Mouse (Mus musculus) heart, adult 11 months (tissue): ENCODE results near the gene Sys1.

Source experiments
- DNase-seq: peaks from one replicate; pipeline ENCODE4 v3.0.0; 2022

Sys1 gene

DNA sequence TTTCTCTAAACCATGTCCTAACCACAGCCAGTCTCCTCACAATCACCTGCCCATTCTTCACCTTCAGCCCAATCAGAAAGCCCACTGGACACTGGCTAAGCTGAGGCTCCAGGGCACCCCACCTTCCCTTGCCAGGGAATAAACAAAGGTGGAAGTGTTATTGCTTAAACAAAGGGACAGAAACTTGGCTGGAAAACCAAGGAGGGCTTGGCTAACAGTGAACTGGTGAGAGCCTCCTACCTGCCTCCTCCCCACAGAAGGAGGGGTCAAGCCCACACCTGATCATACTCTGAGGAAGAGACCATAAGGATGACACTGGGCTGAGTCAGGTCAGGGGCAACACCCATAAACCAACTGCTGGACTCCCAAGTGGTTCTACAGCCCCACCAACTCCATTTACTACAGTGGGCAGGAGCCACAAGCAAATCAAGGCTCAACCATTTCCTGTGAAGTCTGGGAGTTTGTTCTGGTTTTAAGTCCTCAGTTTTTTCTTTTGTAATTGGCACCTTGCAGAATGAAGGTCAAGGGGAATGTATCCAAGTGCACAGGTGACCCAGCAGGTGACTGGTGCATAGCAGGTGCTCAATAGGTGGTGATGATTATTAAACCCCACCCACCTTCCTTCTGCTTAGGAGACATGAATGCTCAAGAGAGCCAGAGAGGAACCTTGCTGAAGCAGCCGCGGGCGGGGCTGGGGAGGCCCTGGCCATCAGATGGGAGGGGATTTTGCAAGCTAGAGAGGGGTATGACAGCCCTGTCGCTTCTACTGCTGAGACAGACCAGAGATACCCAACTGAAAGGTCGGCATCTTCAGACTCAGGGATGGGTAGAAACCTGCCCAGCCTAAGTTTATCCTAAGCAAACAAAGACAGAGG lies 21.3 kb upstream of the Sys1 start:
- no peak for DNase-seq

- no peak for DNase-seq
These were observed 20.4 kb upstream of the Sys1 start for GRCm38 (mm10) chr2:164436215-164436913.

DNA sequence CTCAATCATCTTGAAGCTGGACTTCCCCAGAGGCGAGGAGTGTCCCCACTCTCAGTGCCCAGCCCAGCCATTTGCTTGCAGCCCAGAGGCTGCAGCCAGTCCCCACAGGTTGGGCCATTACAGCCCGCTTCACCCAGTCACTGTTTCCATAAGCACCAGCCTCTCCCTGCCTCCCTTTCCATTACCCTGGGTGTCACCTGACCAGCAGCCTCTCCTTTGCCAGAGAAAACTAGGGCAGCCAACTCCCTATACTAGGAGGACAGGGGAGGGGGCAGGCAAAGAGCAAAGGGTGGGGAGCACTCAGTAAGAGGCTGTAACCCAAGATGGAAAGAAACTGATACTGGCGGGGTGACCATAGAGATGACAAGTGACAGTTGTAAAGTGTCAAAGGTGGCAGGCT lies 19.8 kb upstream of the Sys1 start:
- DNase-seq = peak; percentile 96

DNA sequence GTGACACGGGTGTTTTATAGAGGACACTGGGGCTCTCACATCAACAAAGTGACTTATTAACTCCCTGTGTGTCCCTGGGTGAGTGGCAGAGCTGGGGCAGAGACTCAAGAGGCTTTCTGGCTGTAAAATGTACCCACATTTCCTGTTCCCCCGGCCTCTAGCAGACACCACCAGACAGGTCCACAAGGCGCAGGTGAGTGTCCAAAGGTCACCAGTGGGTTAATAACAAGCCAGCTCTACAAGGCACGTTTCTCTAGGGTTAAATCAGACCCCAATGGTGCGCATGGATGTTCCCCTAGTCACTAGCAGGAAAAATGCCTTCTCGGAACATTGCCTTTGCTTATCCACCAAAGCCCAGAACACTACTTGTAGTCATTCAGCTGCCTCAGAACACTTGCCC lies 19.1 kb upstream of the Sys1 start:
- no peak for DNase-seq

DNA sequence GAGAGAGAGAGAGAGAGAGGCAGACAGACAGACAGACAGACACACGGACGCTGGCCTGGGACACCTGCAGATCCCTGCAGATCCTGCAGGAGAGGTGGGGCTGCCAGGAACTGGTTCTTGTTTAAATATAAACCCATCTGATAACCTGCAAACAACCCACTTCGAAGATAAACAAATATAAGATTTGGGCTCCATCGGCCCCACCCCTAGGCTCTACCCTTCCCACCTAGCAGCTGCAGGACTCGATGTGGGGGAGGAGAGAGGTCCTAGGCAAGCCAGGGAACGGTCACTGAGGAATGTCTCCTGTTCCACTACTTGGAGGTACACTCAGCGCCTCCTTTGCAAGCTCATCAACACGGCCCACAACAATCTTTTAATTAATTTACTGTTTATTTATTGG lies 18.5 kb upstream of the Sys1 start:
- no peak for DNase-seq

GRCm38 (mm10) chr2:164439001-164439421 lies 17.8 kb upstream of the Sys1 start:
- DNase-seq = peak; percentile 95

DNA sequence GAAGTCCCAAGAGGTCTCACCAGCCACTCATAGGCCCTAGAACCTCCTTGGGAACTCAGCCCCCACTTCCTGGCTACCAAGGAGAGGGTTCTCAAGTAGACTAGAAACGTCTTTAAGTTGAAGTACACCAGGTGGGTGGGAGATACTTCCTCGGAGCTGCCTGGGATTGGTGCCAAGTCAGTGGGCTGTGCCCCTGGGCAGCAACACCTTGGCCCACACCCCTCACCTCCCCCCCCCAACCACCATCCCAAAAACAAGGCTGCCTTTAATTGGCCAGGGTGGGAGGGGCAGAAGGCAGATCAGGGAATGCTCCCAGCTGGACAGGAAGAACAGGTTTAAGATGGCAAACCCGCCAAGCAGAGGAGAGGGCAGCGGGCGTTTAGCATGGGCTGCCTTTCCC lies 16.4 kb upstream of the Sys1 start:
- no peak for DNase-seq

DNA sequence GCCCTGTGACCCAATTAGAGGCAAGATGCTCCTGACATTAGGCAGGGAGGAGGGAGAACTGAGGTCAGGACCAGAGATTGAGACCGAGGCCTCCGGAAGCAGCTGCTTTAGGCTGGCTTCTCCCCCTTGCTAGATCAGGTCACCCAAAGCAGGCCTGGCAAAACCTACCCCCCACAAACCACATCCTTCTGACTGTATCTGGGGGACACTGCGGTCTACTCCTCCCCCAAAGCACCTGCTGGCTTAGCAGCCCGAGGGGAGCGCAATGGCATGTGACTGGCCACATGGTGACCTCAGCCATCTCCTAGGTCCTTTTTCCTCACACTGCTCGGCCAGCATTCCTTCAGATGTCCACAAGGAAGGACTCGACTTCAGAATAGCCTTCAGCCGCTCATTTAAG lies 15.6 kb upstream of the Sys1 start:
- DNase-seq = peak; percentile 95

DNA sequence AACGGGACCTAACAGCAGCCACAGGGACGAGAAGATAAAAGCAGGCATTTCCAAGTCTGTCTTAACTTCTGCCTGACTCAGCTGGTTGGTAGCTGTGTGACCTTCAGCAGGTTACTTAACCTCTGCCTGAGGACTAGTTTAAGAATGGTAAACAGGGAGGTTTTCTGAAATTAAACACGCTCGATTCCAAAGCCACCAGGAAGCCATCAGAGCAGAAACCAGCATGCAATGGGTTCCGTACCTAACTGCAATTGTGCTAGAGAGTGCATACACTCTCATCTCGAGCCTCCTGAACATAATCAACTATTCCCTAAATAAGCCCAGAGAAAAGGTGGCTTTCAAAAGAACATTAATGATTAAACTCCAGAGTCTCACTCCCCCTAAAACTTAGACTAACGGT lies 15.0 kb upstream of the Sys1 start:
- DNase-seq = no peak

DNA sequence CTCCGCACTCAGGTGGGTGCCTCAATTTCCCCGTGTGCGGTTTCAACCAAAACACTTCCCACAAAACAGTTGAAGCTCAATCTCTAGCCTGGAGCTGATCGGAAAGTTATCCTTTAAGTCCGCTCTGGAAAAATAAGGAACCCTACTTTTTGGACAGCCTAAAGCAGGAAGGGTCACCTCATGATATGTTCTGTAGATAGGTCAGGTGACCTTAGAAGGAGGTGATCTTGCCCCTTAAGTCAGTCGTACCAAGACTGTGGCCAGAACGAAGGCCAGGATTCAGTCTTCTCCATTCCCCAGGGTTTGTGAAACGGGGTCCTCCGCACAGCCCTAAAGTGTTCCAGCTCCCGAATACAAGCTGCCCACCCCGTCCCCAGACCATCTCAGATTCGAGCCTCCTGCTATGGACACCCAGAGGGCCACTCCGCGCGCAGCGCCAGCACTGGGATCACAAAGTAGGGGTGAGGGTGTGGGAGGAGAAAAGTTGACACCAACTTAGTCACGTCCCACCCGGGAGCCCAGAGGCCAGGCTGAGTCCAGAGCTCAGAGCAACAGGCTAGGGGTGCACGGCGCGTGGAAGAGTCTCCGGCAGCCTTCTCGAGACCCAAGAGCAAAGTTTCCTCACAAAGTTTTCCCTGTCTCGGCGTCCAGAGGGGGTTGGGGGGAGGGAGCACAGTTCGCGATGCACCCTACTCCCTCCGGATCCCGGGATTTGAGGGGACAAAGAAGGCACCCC lies 14.3 kb upstream of the Sys1 start:
- peak; percentile 97 for DNase-seq

GRCm38 (mm10) chr2:164443051-164443437 lies 13.7 kb upstream of the Sys1 start:
- peak; percentile 99 for DNase-seq

DNA sequence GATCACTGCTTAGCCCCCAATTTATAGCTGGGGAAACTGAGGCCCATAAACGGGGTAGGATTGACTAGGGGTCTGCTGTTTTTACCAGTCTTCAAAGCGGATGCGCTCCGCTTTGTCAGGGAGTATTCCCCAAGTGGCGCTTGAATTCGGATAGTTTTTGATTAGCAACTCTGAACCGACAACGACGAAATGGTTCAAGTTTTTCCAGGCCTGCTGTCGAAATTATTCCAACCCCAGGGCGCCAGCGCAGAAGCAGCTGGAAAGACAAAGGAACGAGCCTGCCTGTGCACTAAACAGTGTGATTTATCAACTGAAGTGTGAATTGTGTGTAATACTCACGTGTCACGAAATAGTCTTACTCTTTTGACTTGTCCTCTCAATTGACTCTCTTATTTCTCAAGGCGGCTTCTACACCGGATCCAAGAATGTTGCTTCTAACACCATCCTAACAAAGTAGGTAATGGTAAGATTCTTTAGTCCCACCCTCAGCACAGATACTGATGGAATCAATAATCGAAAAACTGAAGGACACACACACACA lies 13.2 kb upstream of the Sys1 start, which contains the start of gene Sdc4:
Gene Sdc4 (minus strand): TSS at position 428 of the 541 bp plus-strand sequence.
- no peak for DNase-seq

DNA sequence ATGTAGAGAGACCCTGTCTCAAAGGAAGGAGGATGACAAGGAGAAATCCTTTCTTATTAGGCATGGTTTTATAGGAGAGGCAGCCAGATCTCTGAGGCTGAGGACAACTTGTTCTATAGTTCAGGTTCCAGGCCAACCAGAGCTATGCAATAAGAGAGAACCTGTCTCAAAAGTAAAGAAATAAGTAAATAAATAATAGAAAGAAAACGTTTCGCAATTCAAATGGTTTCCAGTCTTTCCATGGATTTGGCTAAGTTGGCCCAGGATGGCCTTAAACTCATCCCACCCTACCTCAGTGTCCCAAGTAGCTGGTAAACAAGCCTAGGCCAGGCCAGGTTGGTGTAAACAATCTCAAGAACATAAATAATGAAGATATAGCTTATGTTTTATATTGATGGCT lies 12.1 kb upstream of the Sys1 start:
- no peak for DNase-seq

GRCm38 (mm10) chr2:164445399-164446085 lies 11.2 kb upstream of the Sys1 start:
- no peak for DNase-seq

DNA sequence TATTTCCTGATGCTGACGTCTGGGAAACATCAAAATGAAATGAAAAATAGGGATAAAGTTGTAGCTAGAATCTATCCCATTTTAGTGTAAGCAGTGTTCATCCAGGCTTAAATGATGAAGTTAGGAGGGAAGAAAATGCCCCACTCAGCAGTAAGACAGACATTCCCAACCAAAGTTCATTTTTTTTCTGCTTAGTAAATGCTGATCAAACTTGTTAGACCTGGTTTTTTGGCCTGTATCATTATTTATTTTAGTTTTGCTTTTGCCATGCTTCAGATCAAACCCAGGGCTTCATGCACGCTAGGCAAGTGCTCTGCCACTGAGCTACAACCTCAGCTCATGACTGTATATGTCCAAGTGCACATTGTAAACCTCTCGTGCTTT lies 10.7 kb upstream of the Sys1 start:
- DNase-seq = no peak

GRCm38 (mm10) chr2:164448140-164448539 lies 8.6 kb upstream of the Sys1 start:
- DNase-seq = no peak

- no peak for DNase-seq
These were observed 7.8 kb upstream of the Sys1 start for GRCm38 (mm10) chr2:164448921-164449320.

DNA sequence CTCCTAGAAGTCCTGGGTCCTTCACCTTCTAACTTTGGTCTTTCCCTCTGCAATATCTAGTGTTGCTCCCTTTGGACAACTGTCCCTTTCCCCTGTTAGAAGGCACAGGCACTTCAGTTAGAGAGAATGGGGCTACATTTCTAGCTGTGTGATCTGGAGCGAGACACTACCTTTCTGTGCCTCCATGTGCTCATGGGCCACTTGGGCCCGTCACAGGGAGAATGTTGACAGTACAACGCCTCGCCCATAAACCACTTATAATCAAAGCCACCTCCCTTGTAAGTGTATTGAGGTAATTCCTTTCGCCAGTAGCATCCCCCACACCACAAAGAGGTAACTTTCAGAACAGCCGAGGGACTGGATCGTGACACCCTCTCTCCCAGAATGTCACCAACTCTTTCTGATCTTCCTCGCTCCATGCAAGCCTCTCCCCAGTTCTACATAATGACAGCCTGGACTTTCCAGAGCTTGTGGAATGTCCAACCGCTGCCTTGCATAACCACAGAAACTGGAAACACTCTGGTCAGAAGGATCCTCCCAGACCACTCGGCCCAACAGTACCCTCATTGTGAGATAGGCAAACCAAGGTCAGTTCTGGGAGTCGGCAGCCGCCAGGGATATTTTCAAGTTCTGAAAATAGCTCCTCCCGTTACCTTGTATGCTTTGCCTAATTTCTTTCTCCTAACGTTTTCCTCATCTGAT lies 7.3 kb upstream of the Sys1 start:
- no peak for DNase-seq

DNA sequence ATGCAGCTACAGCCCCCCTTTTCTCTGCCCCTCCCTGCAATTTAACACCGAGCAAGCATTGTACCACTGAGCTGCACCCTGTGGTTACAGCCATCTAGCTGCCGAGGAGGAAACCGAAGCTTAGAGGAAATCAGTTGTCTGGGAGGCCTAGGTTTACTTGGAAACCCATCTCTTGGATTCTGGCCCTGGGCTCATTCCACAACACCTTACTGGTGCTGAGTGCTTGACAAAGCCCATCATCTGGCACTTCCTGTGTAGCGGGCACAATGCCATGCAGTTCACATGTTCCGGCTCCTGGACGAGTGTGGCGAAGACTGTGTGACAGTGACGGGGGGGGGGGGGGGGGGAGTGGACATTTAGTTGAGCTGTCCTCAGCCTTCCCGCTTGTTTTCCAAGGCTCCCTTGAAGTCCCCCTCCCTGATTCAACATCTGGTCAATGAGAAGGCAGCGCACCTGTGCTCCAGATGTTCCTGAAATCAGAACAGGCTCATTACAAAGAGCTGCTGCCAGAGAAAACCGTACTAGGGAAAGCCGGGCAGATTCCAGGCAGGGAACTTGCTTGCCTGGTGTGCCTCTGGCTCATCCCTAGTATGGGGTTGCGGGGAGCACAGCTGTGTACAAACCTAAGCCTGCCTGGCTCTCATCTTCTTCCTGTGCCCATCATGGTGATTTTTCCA lies 4.6 kb upstream of the Sys1 start:
- peak; percentile 96 for DNase-seq

DNA sequence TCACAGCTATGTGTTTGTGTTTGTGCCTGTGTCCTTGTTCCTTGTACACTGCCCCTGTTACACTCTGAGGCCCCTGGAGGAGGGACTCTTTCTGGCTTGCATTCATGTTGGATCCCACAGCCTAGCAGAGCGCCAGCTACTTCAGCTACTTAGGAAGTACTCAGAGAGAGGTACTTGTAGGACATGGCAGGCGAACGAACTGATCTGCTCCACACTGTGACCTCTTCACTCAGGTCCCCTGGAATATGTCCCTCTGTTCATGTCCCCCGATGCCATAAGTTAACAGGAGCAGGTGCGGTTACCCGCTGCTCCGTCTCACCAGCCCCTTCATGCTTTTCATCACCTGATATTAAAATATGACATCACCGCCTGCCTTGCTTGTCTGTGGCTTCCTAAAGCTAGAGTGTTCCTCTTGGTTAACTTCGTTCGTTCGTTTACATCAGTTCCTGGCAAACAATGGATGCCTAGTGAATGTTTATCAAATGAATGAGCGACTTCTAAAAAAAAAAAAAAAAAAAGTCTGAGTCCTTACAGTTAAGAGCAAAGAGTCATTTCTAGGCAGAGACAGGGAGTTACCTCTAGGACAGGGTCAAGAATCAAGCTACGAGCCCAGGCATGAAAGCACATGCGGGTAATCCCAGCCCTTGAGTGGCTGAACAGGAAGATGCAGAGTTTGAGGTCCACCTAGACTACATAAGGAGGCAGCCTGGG lies 3.6 kb upstream of the Sys1 start:
- DNase-seq = peak; percentile 96
